Mouse (Mus musculus): Measurements from ENCODE around the gene Yju2. TPM values are rescaled to one million over a fixed set of nuclear protein-coding genes. Genes with fewer than 3 reads are reported as not detected.

Yju2 gene
- polyA plus RNA-seq, 1 experiment from 2014 or later, result 16.8 TPM

DNA sequence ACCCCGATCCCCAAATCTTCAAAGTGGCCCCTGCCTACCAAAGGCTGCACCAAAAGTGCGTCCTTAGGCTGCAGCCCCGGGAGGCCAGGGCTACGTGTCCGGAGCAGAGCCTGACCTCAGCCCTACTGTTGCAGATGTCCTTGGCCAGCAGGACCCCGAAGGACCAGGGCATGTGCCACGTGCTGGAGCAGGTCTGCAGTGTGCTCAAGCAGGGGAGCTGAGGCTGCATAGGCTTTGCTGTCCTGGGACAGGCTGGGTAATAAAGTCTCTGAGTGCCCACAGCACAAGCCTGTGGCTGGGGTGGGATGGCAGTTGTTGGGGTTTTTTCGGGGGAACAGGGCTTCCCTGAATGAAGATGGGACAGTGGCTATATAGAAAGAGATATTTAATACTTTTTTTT lies 57.5 kb downstream of the Yju2 start:
- no peak for DNase-seq (ENCODE audit: low spot score)
- peaks cover 76% of the 10 kb centered on the region for H3K36me3 ChIP-seq (ENCODE audit: control insufficient read depth, insufficient read depth, low read length)

GRCm38 (mm10) chr17:56016793-56017785 lies 58.2 kb downstream of the Yju2 start:
- Histone ChIP-seq H3K27me3 (replicated peaks; ENCODE audit: control insufficient read depth, insufficient read depth, low read length) (no peaks in the 10 kb centered on the region), H3K4me2 (ENCODE audit: low read depth, low read length) (no peak overlapping the region), H3K27ac (replicated peaks; ENCODE audit: low read depth, low read length) (no peak overlapping the region), H3K36me3 (ENCODE audit: control insufficient read depth, insufficient read depth, low read length) (peaks cover 70% of the 10 kb centered on the region), H3K4me3 (ENCODE audit: low read depth, low read length) (no peak overlapping the region), H3K9me3 (ENCODE audit: control insufficient read depth, low read length) (no peaks in the 10 kb centered on the region), H3K4me1 (ENCODE audit: control insufficient read depth, insufficient read depth, low read length) (no peaks in the 10 kb centered on the region), H3K9ac (ENCODE audit: low read depth, low read length) (no peak overlapping the region)
- WGBS, result 73% methylated on average over 13 of the region's 15 CpGs
- no peak for ATAC-seq (ENCODE audit: low read depth)
- no peak for DNase-seq (ENCODE audit: low spot score)

More for the DNA sequence above, 57.5 kb downstream of the Yju2 start:
- Histone ChIP-seq H3K27ac (replicated peaks; ENCODE audit: low read depth, low read length) (no peak overlapping the region), H3K4me1 (ENCODE audit: control insufficient read depth, insufficient read depth, low read length) (no peaks in the 10 kb centered on the region), H3K9ac (ENCODE audit: low read depth, low read length) (no peak overlapping the region), H3K4me2 (ENCODE audit: low read depth, low read length) (no peak overlapping the region), H3K4me3 (ENCODE audit: low read depth, low read length) (no peak overlapping the region), H3K9me3 (ENCODE audit: control insufficient read depth, low read length) (no peaks in the 10 kb centered on the region), H3K27me3 (replicated peaks; ENCODE audit: control insufficient read depth, insufficient read depth, low read length) (no peaks in the 10 kb centered on the region)
- no peak for ATAC-seq (ENCODE audit: low read depth)
- WGBS, result 88% methylated on average over 8 of the region's 8 CpGs

GRCm38 (mm10) chr17:56017848-56018247 lies 58.9 kb downstream of the Yju2 start:
- no peak for ATAC-seq (ENCODE audit: low read depth)
- no peaks in the 10 kb centered on the region for H3K9me3 ChIP-seq (ENCODE audit: control insufficient read depth, low read length)
- H3K27me3 ChIP-seq (replicated peaks; ENCODE audit: control insufficient read depth, insufficient read depth, low read length), result no peaks in the 10 kb centered on the region
- H3K4me2 ChIP-seq (ENCODE audit: low read depth, low read length), result no peak overlapping the region
- H3K4me3 ChIP-seq (ENCODE audit: low read depth, low read length), result no peak overlapping the region
- peaks cover 64% of the 10 kb centered on the region for H3K36me3 ChIP-seq (ENCODE audit: control insufficient read depth, insufficient read depth, low read length)
- H3K9ac ChIP-seq (ENCODE audit: low read depth, low read length), result no peak overlapping the region
- no peak for DNase-seq (ENCODE audit: low spot score)
- no peak overlapping the region for H3K27ac ChIP-seq (replicated peaks; ENCODE audit: low read depth, low read length)
- no peaks in the 10 kb centered on the region for H3K4me1 ChIP-seq (ENCODE audit: control insufficient read depth, insufficient read depth, low read length)
- 87% methylated on average over 7 of the region's 7 CpGs for WGBS

Other genes with a start within 250 kb of the Yju2 start
- 4.7 and 5.0 TPM in 2 replicates for gene Pot1b, start 246.5 kb upstream of the Yju2 start, polyA plus RNA-seq (2014; fragmentation: Nextera tagmentation; extraction: Ambion mirVana)
- 0.18 and 0.29 TPM in 2 replicates for gene Adgre4, start 209.1 kb upstream of the Yju2 start, polyA plus RNA-seq (2014; fragmentation: Nextera tagmentation; extraction: Ambion mirVana)
- 8.5 and 11.7 TPM in 2 replicates for gene Zfp119a, start 80.2 kb upstream of the Yju2 start, polyA plus RNA-seq (2014; fragmentation: Nextera tagmentation; extraction: Ambion mirVana)
- 7.9 and 10.4 TPM in 2 replicates for gene Zfp959, start 67.0 kb upstream of the Yju2 start, polyA plus RNA-seq (2014; fragmentation: Nextera tagmentation; extraction: Ambion mirVana)
- gene Zfp119b, start 9.6 kb upstream of the Yju2 start, polyA plus RNA-seq (2014; fragmentation: Nextera tagmentation; extraction: Ambion mirVana), result 6.0 and 7.3 TPM in 2 replicates
- 3.5 and 4.2 TPM in 2 replicates for gene Ebi3, start 6.5 kb upstream of the Yju2 start, polyA plus RNA-seq (2014; fragmentation: Nextera tagmentation; extraction: Ambion mirVana)
- 11.0 and 18.9 TPM in 2 replicates for gene Shd, start 11.4 kb downstream of the Yju2 start, polyA plus RNA-seq (2014; fragmentation: Nextera tagmentation; extraction: Ambion mirVana)
- 13.0 and 19.8 TPM in 2 replicates for gene Fsd1, start 27.4 kb downstream of the Yju2 start, polyA plus RNA-seq (2014; fragmentation: Nextera tagmentation; extraction: Ambion mirVana)
- gene Stap2, start 46.5 kb downstream of the Yju2 start, polyA plus RNA-seq (2014; fragmentation: Nextera tagmentation; extraction: Ambion mirVana), result 12.4 and 14.1 TPM in 2 replicates
- gene Mpnd, start 46.6 kb downstream of the Yju2 start, polyA plus RNA-seq (2014; fragmentation: Nextera tagmentation; extraction: Ambion mirVana), result 81.8 and 107 TPM in 2 replicates
- gene Sh3gl1, start 77.5 kb downstream of the Yju2 start, polyA plus RNA-seq (2014; fragmentation: Nextera tagmentation; extraction: Ambion mirVana), result 156 and 167 TPM in 2 replicates
- gene Chaf1a, start 81.3 kb downstream of the Yju2 start, polyA plus RNA-seq (2014; fragmentation: Nextera tagmentation; extraction: Ambion mirVana), result 14.2 and 16.5 TPM in 2 replicates
- 32.7 and 39.8 TPM in 2 replicates for gene Ubxn6, start 115.9 kb downstream of the Yju2 start, polyA plus RNA-seq (2014; fragmentation: Nextera tagmentation; extraction: Ambion mirVana)
- 75.6 and 84.3 TPM in 2 replicates for gene Hdgfl2, start 120.5 kb downstream of the Yju2 start, polyA plus RNA-seq (2014; fragmentation: Nextera tagmentation; extraction: Ambion mirVana)
- gene Plin4, start 150.7 kb downstream of the Yju2 start, polyA plus RNA-seq (2014; fragmentation: Nextera tagmentation; extraction: Ambion mirVana), result 0.08 and 0.33 TPM in 2 replicates
- gene Plin5, start 158.5 kb downstream of the Yju2 start, polyA plus RNA-seq (2014; fragmentation: Nextera tagmentation; extraction: Ambion mirVana), result 0.54 and 0.57 TPM in 2 replicates
- gene Lrg1, start 162.9 kb downstream of the Yju2 start, polyA plus RNA-seq (2014; fragmentation: Nextera tagmentation; extraction: Ambion mirVana), result 0.62 and 1.3 TPM in 2 replicates
- 4.3 and 5.4 TPM in 2 replicates for gene Sema6b, start 181.2 kb downstream of the Yju2 start, polyA plus RNA-seq (2014; fragmentation: Nextera tagmentation; extraction: Ambion mirVana)
- gene Tnfaip8l1, start 203.4 kb downstream of the Yju2 start, polyA plus RNA-seq (2014; fragmentation: Nextera tagmentation; extraction: Ambion mirVana), result 10.2 and 12.3 TPM in 2 replicates
- gene Mydgf, start 224.8 kb downstream of the Yju2 start, polyA plus RNA-seq (2014; fragmentation: Nextera tagmentation; extraction: Ambion mirVana), result 98.8 and 99.5 TPM in 2 replicates

Data from embryonic facial prominence, embryonic 14.5 days (tissue).